Mouse (Mus musculus) kidney, adult 9 months (tissue): ENCODE measurements around the gene Sstr3.

Experiments
- DNase-seq: peaks from one replicate; pipeline ENCODE4 v3.0.0; 2022

Gene Sstr3

DNA sequence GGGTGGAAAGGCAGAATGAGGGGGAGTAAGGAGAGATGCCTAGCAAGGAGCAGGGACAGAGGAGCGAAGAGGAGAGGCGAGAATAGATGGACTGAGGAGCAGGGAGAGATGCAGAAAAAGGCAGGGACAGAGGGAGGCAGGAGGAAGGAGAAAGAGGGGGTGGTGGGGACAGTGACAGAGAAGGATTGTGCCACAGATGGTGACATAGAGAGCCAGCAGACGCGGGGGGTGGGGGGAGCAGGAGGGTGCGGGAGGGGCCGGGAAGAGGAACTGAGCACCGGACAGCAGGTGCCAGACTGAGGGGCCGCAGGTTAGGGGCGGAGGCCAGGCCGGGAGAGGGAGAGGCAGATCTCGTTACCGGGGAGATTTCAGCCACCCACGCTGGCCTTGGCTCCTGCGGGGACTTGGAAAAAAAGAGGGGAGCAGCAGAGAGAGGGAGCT, at the start of gene Sstr3:
TSS of gene Sstr3 (minus strand) at position 125 of the 441 bp plus-strand sequence.
- no peak for DNase-seq

DNA sequence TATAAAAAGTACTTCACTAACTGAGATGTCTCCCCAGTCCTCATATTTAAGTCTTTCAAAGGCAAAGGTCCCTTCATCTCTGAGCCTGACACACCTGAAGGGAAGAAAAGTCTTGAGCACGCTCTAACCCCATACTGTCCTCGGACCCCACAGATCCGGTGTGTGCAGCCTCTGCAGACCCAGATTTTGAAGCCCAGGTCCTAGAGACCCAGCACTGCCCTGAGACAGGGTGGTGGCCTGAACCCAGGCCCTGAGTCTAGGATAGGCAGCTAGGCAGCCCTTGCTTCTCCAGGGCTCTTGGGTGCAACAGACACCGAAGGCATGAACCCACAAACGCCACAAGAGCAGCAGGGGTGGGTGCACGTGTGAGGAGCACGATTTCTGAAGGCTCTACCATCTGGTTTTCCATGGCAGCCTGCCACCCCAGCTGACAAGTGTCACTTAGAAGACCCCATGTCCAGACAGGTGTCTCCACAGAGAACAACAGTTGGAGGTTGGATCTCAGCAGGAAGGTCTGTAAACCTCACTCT, 49.5 kb upstream of the Sstr3 start:
- DNase-seq, result no peak

DNA sequence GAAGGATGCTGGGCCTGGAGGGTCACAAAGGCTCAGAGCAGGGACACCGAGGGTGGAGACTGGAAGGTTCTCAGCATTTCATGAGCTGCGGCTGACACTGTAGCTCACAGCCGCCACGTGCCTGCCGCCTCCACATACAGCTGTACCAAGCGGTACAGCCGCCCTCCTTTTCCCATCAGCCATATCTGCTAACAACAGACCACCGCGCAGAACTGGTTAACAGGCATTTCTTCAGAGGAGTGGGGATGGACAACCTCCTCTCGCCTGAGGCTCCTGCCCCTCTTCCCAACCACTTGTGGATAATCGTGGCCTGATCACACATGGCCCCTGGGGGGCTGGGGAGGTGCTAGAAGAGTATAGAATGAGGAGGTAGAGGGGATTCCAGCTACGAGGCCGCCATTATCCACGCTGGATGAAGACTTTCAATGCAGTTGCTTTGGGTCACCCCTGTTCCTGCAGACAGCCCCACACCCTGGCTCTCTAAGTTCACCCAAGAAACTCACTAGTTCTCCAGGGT, 48.0 kb upstream of the Sstr3 start:
- DNase-seq, result no peak

DNA sequence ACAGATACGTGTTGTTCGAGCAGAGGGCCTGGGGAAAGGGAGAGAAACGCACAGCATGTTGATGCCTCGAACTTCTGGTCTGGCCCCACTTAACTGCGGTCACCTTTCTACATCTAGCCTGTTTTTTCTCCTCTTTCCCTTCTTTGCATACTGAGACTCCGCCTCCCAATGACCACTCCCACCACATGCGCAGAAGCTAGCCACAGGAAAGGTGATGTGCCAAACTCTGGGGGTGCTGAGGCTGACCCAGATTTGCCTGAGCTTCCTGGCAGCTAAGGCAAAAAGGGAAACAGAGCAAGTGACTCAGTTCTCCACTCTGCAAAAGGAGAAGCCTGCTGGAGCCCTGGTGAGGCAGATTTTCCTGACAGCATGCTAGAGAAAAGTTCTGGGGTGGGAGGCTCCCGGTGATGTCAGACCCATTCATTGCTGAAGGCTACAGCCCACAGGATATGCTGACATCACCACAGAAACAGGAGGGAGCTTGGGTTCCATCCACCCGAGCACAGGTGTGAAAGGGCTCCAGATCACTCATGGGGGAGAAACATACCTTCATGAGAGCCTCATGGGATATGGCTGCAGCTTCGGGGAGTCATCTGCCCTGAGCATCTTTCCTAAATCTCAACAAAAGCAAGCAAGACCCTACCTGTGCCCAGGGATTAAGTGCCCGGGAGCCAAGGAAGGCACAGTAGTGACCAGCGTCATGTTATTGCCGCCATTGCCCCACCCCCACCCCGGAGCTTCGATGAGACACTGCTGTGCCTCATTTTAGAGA, 47.4 kb upstream of the Sstr3 start:
- DNase-seq, result no peak

DNA sequence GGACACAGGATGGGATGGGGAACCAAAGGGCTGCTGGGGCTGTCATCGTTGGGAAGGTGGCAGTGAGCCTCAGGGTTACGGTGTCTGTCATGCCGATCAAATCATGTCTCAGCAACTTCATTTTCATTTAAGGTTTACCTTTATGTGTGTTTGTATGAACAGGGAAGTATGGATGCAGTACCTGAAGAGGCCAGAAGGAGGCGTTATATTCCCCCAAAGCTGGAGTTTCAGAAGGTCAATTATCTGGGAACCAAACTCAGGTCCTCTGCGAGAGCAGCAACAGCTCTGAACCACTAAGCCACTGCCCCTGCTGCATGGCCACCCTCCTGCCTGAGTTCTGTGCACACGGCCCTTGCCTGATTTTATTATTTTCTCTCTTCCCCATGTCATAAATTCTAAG, 46.3 kb upstream of the Sstr3 start:
- DNase-seq, result no peak

DNA sequence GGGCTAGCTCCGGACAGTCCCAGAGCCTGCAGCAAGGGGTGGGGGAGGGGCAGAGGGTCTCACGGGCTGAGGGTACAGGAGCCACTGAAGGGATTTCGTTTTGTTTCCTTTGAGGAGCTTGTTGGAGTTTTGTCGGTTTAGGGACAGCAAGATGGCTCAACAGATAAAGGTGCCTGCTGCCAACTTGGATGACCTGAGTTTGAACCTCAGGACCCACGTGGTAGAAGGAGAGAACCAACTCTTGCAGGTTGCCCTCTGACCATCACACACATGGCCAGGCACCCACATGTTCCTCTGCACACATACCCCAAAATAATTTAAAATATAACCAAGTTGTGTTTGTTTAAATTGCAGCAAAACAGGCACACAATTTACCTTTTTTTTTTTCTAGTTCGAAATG, 45.5 kb upstream of the Sstr3 start:
- no peak for DNase-seq

DNA sequence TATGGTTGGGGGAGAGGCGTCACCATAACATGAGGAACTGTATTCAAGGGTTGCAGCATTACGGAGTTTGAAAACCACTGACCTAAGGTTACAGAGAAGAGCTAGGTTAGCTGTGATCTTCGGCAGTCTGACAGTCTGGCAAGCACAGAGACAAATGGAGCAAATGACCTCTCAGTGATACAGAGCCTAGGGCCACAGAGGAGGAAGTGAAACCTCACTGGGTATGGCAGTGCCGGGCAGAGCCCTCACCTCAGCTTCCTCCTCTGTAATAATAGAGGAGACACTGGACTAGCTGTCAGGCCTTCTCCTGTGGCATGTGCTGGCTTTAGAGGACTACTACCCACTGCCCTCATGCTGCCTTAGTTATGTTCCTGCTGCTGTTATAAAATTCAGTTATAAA, 44.4 kb upstream of the Sstr3 start:
- DNase-seq, result peak; percentile 27

DNA sequence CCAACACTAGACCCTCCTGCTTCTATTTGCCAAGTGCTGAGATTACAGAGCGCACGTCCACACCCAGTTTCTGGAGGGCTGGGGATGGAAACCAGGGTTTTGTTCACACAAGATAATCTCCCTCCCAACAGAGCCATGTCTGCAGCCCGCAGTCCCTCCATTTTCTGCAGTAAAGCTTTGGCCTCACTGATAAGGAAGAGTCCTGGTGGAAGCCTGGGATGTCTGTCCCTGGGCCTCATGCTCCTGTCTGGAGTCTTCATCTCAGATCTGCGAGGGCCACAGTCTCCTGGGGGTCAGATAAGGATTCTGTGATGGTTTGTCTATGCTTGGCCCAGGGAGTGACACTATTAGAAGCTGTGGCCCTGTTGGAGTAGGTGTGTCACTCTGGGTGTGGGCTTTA, 43.6 kb upstream of the Sstr3 start:
- no peak for DNase-seq

DNA sequence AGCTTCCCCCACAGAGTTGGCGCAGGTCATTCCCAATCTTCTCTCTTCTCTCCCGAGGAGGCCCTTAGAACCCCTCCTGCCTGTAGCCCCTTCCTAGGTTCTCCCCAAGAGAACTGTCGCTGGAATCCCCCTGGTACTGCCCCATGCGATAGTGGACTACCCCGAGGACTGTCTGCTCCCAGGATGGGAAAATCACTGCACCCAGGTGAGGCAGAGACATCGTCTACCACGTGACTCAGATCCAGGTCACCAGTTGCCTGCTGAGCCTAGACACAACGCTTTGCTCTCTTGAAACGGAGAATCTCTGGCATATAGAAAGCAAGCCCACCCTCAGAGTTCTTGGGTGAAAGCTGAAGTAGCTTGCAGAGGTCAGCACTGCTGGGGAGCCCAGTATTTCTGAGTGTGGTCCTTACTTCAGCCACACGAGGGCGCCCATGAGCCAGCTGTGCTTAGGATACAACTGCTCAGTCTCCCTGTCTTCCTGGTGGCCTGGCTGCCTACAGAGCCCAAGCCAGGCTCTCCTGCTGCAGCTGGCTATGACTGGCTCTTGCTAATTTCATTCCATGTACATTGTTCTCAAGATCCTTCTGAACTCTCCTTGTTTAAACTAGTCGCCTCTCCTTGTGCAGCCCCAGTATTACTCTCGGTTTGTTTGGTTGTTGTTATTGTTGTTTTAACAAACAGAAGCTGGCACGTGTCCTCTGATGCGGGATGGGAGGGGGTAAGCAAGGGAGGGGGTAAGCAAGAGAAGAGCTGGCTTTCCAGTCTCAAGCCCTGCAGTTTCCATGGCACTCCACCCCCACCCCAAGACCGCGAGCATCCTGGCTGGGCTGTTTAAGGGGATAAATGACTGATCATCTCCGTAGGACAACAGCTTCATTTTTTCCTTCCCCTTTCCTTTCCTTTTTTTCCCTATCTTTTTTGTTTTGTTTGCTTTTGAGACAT, 42.8 kb upstream of the Sstr3 start:
- peak; percentile 84 for DNase-seq

DNA sequence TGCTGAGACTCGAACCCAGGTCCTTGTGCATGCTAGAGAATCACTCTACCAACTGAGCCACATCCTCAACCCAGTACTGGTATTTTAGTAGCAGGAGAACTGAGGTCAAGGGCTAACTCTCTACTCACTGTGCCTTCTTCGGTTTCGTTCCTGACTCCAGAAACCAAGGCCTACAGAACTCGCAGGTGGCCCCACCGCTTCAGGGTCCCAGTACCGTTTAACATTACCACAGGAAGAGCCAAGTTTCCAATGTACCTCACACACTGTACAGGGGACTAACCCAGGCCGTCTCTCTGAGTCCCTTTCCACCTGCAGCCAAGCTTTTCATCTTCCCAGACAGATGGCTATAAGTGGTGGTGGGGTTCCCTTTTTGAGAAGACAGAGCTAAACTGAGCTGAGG, 40.9 kb upstream of the Sstr3 start:
- DNase-seq, result no peak

DNA sequence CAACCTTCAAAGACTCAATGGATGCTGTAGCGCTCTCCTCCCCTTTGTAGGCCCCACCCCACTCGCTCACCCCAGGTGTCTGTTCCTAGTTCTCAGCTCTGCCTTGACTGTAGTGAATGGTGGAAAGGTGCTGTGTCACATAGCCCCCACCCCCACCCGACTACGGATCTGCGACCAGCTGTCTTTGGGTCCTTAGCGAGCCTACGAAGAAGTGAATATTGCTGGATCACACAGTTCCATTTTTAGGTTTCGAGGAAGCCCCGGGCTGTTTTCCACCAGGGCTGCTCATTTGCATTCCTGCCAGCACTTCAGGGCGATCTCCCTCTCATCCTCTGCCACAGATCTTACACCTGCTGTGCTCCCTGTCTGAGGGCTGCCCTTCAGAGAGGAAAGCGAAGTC, 38.9 kb upstream of the Sstr3 start:
- no peak for DNase-seq

DNA sequence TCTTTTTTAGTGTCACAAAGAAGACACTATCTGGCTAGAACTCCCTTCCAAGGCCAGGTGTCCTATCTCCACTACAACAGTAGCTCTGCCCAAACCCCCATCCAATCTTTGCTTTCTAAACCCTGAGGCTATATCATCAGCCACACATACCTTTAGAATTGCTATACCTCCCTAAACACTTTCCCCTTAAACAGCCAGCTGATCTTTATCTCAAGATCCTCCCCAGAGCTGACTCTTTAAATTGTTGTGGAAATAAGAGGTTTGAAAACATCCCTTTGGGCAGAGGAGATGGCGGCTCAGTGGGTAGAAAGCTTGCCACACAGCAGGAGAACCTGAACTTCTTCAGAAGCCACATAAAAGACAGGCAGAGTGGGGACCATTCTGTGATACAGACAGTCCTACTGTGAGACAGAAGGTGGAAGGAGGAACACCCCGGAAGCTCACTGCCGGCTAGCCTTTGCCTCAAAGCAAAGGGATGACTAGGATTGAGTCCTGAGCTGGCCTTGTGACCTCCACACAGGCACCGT, 31.9 kb upstream of the Sstr3 start:
- no peak for DNase-seq

DNA sequence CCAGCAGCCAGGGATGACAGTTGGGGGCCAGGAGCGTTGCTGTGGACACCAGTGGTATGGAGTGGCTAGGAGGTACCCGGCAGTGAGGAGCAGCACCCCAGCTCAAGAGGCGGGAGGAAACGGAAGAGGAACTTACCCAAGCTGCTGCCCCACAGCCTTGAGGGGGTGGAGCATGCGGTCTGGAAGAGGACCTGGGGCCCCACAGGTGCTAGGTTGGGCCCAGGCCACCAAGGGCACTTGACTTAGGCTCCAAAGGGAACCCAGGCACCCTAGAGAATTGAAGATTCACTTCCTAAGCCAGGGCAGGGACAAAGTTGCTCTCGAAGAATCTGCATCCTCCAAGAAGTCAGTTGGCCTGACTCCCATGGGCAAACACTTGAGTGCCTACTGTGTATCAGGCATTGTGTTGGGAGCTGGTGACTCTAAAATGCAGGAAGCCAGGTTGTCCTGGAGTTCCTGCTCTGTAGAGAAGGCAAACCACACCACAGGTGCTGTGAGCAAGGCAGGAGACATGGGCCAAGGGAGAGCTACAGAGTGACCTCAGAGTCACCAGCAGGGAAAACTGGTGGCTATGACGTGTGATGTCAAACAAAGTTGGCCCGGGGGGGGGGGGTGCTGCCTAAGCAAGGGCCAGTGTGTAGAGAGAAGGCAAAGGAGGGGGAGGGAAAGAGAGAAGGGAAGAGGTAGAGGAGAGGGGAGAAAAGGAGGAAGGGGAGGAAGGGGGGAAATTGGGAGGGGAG, 28.3 kb upstream of the Sstr3 start, which contains the start of gene Rac2:
TSS of gene Rac2 (minus strand) at position 126 of the 740 bp plus-strand sequence.
- DNase-seq, result no peak

DNA sequence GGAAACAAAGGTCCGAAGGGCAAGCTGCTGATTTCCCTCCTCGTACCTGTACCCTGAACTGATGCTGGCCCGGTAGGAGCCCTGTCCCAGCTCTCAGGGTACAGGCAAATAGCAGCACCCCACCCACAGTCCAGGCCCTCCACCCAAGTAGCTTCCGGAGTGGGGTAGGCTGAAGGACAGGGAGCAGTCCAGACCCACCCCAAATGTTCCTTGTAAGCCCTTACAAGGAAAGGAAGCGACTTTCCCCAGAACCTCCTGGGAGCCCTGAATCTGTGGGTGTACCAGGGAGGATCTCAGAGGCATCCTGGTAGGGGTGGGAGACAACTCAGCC, 27.8 kb upstream of the Sstr3 start:
- DNase-seq, result no peak

DNA sequence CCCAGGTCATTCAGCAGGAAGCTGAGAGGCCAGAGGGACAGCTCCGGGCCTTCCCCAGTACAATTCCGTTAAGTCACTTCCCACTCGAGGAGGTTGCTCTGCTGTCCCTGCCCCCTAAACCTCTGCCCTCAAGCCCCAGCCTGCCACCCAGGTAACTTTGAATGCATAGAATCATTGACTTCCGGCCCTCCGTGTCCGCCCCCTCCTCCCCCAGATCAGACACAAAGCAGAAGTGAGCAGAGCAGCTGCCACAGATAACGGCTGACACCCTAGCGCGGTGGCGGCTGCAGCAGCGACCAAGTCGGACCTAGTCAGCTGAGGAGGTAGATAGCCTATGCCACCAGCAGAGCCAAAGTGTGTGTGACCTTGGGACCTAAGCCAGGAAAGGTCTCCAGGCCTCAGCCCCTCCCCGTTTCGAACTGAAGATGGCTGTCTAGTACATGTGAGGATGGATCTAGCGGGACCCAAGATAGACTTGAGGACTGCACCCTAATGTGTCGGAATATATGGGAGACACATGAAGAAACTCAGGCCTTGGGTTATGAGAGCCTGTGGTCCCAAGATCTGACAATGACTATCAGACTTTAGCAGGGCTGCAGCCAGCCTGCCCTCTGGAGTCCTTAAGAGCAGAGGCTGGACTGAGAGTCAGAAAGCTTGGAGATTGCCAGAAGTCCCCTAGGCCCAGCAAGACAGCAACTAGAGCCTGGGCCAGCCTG, 27.2 kb upstream of the Sstr3 start:
- DNase-seq, result no peak

DNA sequence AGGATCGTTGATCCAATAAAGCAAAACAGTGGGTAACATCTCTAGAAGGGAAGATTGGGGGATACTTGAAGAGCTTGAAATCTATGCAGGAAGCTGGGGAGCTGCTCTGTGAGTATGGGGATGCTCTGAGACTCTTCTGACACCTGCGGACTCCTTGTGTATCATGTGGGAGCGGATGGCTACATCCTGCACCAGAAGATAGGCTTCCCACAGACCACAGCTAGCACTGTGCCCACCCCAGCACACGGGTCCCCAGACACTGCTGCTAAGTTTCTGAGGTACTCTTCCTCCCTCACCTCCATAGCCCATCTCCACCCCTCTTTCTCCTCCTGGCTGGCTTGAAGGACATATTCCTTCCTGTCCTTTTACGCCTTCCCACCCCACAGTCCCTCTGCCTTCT, 25.7 kb upstream of the Sstr3 start:
- DNase-seq, result no peak

DNA sequence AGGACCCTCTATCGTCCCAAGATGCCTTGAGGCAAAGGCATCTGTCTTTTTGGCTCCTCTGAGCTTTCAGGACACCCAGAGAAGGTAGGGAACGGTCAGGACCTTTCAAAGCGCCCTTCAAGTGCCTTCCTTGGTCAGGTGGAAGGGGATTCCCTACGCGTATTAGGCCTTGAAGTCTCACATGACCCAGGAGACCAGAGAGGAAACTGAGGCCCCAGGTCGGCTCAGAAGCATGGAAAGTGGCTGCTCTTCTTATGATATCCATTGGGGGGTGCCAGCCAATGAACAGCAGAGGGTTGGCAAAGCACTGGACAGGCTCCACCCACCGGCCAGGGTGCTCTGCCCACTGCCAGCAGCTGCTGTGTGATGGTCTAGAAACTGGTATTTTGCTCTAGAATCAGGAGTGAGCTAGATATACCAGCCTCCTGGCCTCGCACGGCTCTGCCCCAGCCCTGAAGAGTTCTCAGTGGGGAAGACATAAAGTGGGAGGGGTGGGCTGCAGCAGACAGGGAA, 23.2 kb upstream of the Sstr3 start:
- no peak for DNase-seq

DNA sequence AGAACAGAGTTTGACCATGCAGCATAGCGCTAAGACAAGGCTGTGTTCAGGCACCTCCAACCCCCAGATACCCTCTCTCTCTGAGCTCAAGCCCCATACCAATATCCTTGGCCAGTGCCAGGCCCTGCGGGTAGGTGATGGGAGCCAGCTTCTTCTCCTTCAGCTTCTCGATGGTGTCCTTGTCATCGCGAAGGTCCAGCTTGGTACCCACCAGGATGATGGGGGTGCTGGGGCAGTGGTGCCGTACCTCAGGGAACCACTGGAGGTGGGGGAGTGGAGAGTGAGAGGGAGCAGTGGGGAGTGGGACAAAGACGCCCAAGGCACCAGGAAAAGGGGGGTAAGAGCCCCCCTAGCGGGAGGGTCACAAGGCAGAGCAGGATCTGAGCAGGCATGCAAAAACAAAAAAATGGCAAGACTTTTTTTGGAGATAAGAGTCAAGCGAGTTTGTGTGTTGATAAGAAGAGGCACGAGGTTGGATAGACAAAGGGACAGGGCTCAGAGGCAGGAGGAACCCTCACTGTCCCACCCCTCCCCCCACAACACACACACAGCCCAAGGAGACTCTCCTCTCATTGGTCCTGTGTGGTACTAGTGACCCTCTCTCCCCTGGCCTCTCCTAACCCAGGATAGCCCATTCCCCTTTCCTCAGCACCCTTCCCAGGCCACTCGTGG, 20.4 kb upstream of the Sstr3 start:
- DNase-seq, result no peak

DNA sequence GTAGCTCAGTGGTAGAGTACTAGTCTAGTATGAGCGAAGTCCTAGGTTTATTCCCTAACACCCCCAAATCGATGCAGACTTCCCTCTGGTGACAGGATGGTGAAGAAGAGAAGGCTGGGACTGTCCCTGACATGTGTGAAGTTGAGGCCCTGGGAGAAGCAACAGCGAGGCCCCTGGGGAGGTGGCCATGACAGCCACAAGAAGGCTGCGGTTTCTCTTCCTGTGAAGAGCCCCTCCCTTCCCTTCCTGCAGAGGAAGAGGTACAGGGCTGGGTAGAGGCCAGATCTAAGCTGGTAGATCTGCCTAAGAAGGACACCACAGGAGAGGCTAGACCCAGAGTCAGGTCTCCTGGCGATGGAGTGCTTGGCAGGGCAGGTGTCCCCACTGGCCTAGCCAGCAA, 19.5 kb upstream of the Sstr3 start:
- DNase-seq, result no peak

DNA sequence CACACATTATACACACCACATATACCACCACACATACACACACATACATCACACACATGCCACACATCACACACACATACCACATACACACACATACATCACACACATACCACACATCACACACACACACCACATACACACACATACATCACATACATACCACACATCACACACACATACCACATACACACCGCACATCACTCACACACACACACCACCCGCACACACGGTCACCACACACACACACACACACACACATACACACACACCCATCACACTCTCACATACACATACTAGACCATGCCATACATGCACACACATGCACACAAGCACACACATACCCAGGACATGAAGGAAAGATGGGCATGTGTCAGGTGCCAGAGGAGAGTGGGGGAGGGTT, 18.9 kb upstream of the Sstr3 start:
- DNase-seq, result no peak
